Mouse (Mus musculus) C2C12 (cell line): ENCODE results near the gene Tgm3.

Experiments used
- CEBPB ChIP-seq: IDR thresholded peaks from one replicate; pipeline ENCODE4 v1.6.1; 2011; ENCODE audit warnings: low read depth, mild to moderate bottlenecking, control low read depth, moderate library complexity
- CTCF ChIP-seq: IDR thresholded peaks from one replicate; pipeline ENCODE4 v1.5.1; 2011; ENCODE audit not compliant: control insufficient read depth, insufficient read depth, insufficient read length
- FOSL1 ChIP-seq: IDR thresholded peaks from one replicate; pipeline ENCODE4 v1.8.0; 2011; ENCODE audit warnings: mild to moderate bottlenecking, low read length; ENCODE audit not compliant: poor library complexity, insufficient read depth, severe bottlenecking
- MAX ChIP-seq: IDR thresholded peaks from one replicate; pipeline ENCODE4 v1.6.1; 2011; ENCODE audit warnings: mild to moderate bottlenecking, control low read depth
- MYOG ChIP-seq: IDR thresholded peaks from one replicate; pipeline ENCODE4 v1.6.1; 2011; ENCODE audit not compliant: control insufficient read depth, insufficient read length; ENCODE audit errors: extremely low read depth
- USF1 ChIP-seq: IDR thresholded peaks from one replicate; pipeline ENCODE4 v1.6.1; 2011; ENCODE audit warnings: low read depth, mild to moderate bottlenecking, control low read depth, moderate library complexity

DNA sequence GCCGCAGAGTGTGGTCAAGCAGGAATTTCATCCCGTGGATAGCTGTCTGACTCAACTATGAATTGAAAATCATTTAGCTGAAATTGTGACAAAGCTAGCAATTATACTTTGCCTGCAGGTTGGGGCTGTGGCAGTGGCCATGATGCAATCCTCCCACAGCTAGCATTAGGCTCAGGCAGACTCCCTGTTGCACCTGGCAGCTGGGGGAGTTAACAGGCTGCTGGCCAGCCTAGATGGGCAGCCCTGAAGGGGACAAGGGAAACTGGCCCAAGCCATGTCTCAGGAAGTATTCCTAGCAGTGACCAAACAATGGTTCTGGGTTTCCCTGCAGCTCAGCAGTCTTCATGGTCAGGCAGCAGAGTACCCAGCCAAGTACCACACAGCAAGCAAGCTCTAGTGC is 2.8 kb upstream of the Tgm3 start:
- TF ChIP-seq CTCF = no peak
- TF ChIP-seq CEBPB = no peak
- no peak for TF ChIP-seq FOSL1
- TF ChIP-seq MAX = no peak
- no peak for TF ChIP-seq MYOG
- TF ChIP-seq USF1 = no peak
